Comparison of ENCODE assay signal across 9 mouse cellular contexts in genomic region chr19:32372373-32372772, GRCm38 (mm10). TPM values are rescaled to one million over a fixed set of nuclear protein-coding genes. Genes with fewer than 3 reads are reported as not detected.
A peak's percentile ranks its signal among the peaks of the same experiment; 100 is the strongest.
DNase-seq lines count a peak whose midpoint lies in the region; ATAC-seq and TF ChIP-seq lines count a peak whose summit lies in the region.
"Had no signal": no experiment of that assay in that cellular context is flagged by ENCODE, and none has a peak within 500 bp of the region (broad histone marks: within the 10 kb centered on the region; RNA-seq: fewer than 3 reads in every experiment).

No protein-coding gene starts in this region.

- 5% methylated on average over 4 of the region's 4 CpGs for WGBS in heart, embryonic 13.5 days
- WGBS in liver, embryonic 15.5 days (ENCODE audit: insufficient replicate concordance) = 27% methylated on average over 4 of the region's 4 CpGs
- WGBS in forebrain, embryonic 12.5 days = 85% methylated on average over 4 of the region's 4 CpGs
- 75% methylated on average over 4 of the region's 4 CpGs for WGBS in forebrain, postnatal 0 days

- H3K9ac ChIP-seq in heart, embryonic 13.5 days = no peak overlapping the region
- H3K9ac ChIP-seq in liver, embryonic 15.5 days = no peak overlapping the region
- no peak overlapping the region for H3K9ac ChIP-seq in forebrain, embryonic 12.5 days
- no peak overlapping the region for H3K9ac ChIP-seq in forebrain, postnatal 0 days

- H3K36me3 ChIP-seq in heart, embryonic 13.5 days = no peaks in the 10 kb centered on the region
- H3K36me3 ChIP-seq in liver, embryonic 15.5 days (replicated peaks) = no peaks in the 10 kb centered on the region
- H3K36me3 ChIP-seq in forebrain, embryonic 12.5 days (replicated peaks) = no peaks in the 10 kb centered on the region
- H3K36me3 ChIP-seq in forebrain, postnatal 0 days (ENCODE audit: insufficient read depth) = no peaks in the 10 kb centered on the region

- ATAC-seq in heart, embryonic 13.5 days (ENCODE audit: extremely low read depth, insufficient number of reproducible peaks, low FRiP score, low TSS enrichment) = peak; percentile 81
- peak; percentile 57 for ATAC-seq in liver, embryonic 15.5 days (ENCODE audit: insufficient read depth)
- ATAC-seq in forebrain, embryonic 12.5 days (ENCODE audit: low FRiP score) = no peak
- no peak for ATAC-seq in forebrain, postnatal 0 days

- peak; percentile 28 to 32 for DNase-seq in cerebellum, postnatal 10 days
- DNase-seq in cerebellum, adult 11-12 months = no peak
- peak; percentile 84 for DNase-seq in NIH3T3 (ENCODE audit: low read depth)
- no peak for DNase-seq in right cerebral cortex, adult 18-20 months
- DNase-seq in forebrain, postnatal 0 days = no peak
- DNase-seq: retina, postnatal 1 day had no signal

- peaks cover 42% of the 10 kb centered on the region for H3K4me1 ChIP-seq in heart, embryonic 13.5 days
- H3K4me1 ChIP-seq in liver, embryonic 15.5 days (replicated peaks) = peaks cover 8% of the 10 kb centered on the region
- H3K4me1 ChIP-seq in forebrain, embryonic 12.5 days = no peaks in the 10 kb centered on the region
- H3K4me1 ChIP-seq in forebrain, postnatal 0 days (ENCODE audit: insufficient read depth) = no peaks in the 10 kb centered on the region

- no peak for TF ChIP-seq CTCF in forebrain, postnatal 0 days (IDR thresholded peaks at IDR 0.05; ENCODE audit: low read depth)

- peaks cover 11% of the 10 kb centered on the region for H3K27me3 ChIP-seq in heart, embryonic 13.5 days (replicated peaks)
- no peaks in the 10 kb centered on the region for H3K27me3 ChIP-seq in liver, embryonic 15.5 days
- no peaks in the 10 kb centered on the region for H3K27me3 ChIP-seq in forebrain, embryonic 12.5 days
- H3K27me3 ChIP-seq in forebrain, postnatal 0 days (ENCODE audit: insufficient read depth, low read length) = no peaks in the 10 kb centered on the region

- H3K27ac ChIP-seq in heart, embryonic 13.5 days (replicated peaks) = peak overlapping the region; percentile 81
- H3K27ac ChIP-seq in liver, embryonic 15.5 days (replicated peaks) = no peak overlapping the region
- H3K27ac ChIP-seq in forebrain, embryonic 12.5 days = no peak overlapping the region
- no peak overlapping the region for H3K27ac ChIP-seq in forebrain, postnatal 0 days (ENCODE audit: low read depth, low read length)

- no peak overlapping the region for H3K4me3 ChIP-seq in heart, embryonic 13.5 days
- no peak overlapping the region for H3K4me3 ChIP-seq in liver, embryonic 15.5 days (replicated peaks)
- no peak overlapping the region for H3K4me3 ChIP-seq in forebrain, embryonic 12.5 days (replicated peaks)
- no peak overlapping the region for H3K4me3 ChIP-seq in forebrain, postnatal 0 days (ENCODE audit: low read depth, low read length)

- H3K9me3 ChIP-seq in heart, embryonic 13.5 days = no peaks in the 10 kb centered on the region
- H3K9me3 ChIP-seq in liver, embryonic 15.5 days (replicated peaks) = no peaks in the 10 kb centered on the region
- H3K9me3 ChIP-seq in forebrain, embryonic 12.5 days = no peaks in the 10 kb centered on the region
- no peaks in the 10 kb centered on the region for H3K9me3 ChIP-seq in forebrain, postnatal 0 days (ENCODE audit: low read length)

- H3K4me2 ChIP-seq in heart, embryonic 13.5 days = peak overlapping the region; percentile 43
- H3K4me2 ChIP-seq in liver, embryonic 15.5 days = no peak overlapping the region
- no peak overlapping the region for H3K4me2 ChIP-seq in forebrain, embryonic 12.5 days
- H3K4me2 ChIP-seq in forebrain, postnatal 0 days (ENCODE audit: low read depth) = no peak overlapping the region

RNA-seq across cellular contexts. Expression of gene Sgms1, which starts 17.1 kb away (rescaled TPM):
- polyA plus RNA-seq in heart, embryonic 13.5 days (2015; fragmentation: Nextera tagmentation; extraction: Ambion mirVana) = 33.3 and 39.8 TPM in 2 replicates
- polyA plus RNA-seq in liver, embryonic 15.5 days (2015; fragmentation: Nextera tagmentation; extraction: Ambion mirVana) = 24.8 and 29.8 TPM in 2 replicates
- 12.3 and 13.8 TPM in 2 replicates for polyA plus RNA-seq in forebrain, embryonic 12.5 days (2016; fragmentation: Nextera tagmentation; extraction: Ambion mirVana)
- total RNA-seq in forebrain, postnatal 0 days (2014; rRNA removed) = 24.3 and 27.2 TPM in 2 replicates
- 8.2 and 17.0 TPM in 2 replicates for polyA plus RNA-seq in forebrain, postnatal 0 days (2015; fragmentation: Nextera tagmentation; extraction: Ambion mirVana)

Comparison
In these comparisons a context has a peak if more than half of its experiments do, and no peak if none do; other contexts are left out.
1. DNase-seq: peak in cerebellum, postnatal 10 days (2 of 2) and NIH3T3 (single experiment); none in cerebellum, adult 11-12 months (single experiment), right cerebral cortex, adult 18-20 months (single experiment) and forebrain, postnatal 0 days (single experiment).
2. ATAC-seq: peak in heart, embryonic 13.5 days (single experiment) and liver, embryonic 15.5 days (single experiment); none in forebrain, embryonic 12.5 days (single experiment) and forebrain, postnatal 0 days (single experiment).